Mouse (Mus musculus): Measurements from ENCODE around the gene Ahcy.
"Not testable (repeated sequence)": the region's sequence is repeated elsewhere in the genome, so short reads cannot be mapped to it uniquely, and the experiment has no call there.

Ahcy gene

DNA sequence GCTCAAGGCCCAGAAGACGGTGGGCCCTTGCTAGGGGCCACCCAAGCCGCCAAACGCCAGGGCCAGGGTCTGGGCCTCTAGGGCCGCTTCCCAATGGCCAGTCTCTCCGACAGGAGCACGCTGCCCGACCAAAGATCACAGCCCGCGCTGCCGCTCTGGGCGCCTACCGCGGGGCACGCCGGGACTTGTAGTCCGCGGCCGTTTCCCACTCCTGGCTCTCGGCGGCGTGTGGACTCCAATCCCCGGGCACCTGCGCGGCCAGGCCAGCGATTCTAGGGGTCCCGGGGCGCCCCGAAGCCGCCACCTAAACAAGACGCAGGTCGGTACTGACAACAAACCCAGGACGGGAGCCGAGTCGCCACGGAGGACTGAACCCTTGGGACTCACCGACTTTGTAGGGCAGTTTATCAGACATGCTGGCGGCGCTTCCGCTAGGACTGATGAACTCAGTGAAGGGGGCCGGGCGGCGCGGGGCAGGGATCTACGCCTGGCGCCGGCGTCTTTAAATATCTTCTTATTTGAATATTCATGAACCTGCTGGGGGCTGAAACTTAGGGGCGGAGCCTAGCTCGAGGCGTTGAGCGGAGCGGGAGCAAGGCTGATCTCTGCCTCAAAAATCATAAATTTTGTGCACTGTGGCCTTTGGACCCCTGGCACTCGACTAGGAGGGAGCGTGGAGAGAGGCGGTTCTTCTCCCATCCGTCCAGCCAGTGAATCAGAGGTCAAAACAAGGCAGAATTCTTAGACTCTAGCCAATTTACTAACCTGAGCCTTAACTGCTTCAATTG lies at the start of gene Ahcy:
Ahcy (minus strand) TSS at position 520 of the 788 bp plus-strand sequence.
- peak; percentile 73 to 82 for DNase-seq (ENCODE audit: low spot score in 2 of 2)

DNA sequence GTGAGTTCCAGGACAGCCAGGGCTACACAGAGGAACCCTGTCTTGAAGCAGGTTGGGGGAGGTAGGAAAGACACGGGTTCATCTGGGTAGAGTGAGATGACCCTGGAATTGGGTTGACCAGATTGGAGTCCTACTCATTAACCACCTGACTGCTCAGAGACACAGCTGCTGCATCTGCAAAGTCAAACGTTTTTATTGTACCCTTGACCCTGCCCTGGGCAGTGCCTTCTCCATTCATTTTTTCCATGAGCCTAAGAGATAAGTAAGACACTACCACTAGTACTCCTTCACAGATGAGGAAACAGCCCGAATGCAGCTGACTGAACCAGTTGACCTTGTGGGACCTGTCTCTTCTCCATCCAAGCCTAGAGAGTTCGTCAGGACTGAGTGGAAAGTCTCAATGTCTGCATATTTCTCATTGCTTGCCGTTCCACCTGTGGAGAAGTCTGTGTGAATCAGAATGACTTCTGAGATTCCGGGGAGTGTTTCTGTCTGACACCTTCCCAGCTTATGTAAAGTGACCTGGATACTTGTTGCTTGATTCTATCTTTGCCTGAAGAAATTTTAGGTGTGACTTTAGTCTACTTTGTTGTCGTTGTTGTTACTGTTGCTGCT lies 41.0 kb upstream of the Ahcy start:
- DNase-seq (ENCODE audit: low spot score in 2 of 2), result no peak

- not testable (repeated sequence) for DNase-seq (ENCODE audit: low spot score in 2 of 2)
Observed at GRCm38 (mm10) chr2:155107276-155107675, 33.0 kb upstream of the Ahcy start.

DNA sequence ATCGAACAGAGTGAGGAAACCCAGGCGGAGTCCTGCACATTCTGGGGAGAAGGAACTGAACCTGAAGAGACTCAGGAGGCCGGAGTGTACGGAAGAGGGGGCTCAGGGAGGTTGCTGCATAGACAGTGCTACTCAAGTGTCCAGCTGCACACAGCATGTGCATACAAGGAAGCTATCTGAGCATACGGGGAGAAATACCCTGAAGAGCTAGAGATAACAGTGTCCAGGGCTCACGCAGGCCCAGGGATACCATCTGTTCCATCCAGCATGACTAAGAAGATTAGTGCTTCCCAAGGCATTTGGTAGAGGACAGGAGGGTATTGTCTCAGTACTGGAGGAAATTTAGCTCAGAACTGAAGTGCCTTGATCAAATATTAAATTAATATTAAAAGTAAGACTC lies 29.3 kb upstream of the Ahcy start:
- no peak for DNase-seq (ENCODE audit: low spot score in 2 of 2)

DNA sequence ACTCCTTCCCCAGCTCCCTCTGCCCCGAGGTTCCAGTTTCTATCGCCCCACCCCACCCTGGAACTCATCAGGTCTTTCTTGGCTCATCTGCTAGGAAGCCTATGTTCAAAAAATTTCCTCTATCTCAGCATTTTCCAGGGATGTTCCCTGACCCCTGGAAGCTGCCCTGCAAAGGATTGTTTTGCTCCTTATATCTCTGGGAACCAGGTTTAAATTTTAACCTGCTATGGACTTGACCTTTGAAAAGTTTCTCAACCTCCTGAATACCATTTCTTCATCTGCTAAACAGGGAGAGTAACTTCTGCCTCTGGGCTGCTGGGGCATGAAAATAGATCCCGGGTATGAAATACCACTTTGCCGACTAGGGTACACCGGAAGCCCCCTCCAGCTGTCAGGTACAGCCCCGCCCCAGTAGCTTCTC lies 27.5 kb upstream of the Ahcy start:
- DNase-seq (ENCODE audit: low spot score in 2 of 2), result no peak

- DNase-seq (ENCODE audit: low spot score in 2 of 2), result no peak
Observed at GRCm38 (mm10) chr2:155100796-155101259, 26.5 kb upstream of the Ahcy start.

GRCm38 (mm10) chr2:155099994-155100795 lies 25.9 kb upstream of the Ahcy start:
- DNase-seq (ENCODE audit: low spot score in 2 of 2), result no peak

- no peak for DNase-seq (ENCODE audit: low spot score in 2 of 2)
Observed at GRCm38 (mm10) chr2:155099421-155099820, 25.1 kb upstream of the Ahcy start.

DNA sequence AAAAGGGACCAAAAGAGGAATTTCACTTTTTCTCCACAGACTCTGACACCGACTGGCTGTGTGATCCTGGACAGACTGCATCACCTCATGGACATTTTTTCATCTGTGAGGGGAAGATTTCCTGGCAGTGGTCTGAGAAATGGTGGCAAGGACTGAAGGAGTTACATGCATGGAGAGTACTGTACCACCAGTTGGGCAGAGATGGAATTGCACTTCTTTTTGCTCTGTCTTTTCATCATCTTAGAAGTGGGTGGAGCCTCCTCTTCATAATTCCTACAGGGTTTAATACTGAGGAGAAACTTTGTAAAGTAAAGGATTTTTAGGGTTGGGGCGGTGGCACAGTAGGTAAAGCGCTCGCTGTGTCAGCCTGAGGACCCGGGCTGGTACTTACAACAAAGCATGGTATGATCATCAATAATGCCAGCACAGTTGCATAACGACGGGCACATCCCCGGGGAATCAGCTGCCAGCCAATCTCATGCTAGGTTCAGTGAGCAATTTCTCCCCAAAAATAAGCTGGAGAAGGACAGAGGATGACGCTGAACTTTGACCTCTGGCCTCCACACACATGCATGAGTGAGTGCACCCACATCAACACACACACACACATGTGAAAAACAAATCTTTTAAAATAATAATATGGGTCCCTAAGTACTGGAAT lies 24.6 kb upstream of the Ahcy start:
- no peak for DNase-seq (ENCODE audit: low spot score in 2 of 2)

DNA sequence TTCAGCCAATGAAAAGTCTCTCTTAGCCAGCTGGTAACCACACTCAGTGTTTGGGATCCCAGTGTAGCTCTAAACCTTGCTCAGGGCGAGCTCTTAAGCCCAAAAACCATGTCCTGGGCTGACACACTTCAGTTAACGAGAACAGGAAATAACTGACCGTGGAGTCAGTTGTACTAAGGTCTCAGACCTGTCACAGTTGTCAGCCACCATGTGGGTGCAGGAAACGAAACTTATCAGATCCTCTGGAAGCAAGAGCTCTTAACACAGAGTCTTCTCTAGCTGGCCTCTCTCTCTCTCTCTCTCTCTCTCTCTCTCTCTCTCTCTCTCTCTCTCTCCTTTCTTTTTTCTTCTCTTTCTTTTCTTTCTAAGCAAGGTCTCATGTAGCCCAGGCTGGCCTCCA lies 19.1 kb upstream of the Ahcy start:
- no peak for DNase-seq (ENCODE audit: low spot score in 2 of 2)

DNA sequence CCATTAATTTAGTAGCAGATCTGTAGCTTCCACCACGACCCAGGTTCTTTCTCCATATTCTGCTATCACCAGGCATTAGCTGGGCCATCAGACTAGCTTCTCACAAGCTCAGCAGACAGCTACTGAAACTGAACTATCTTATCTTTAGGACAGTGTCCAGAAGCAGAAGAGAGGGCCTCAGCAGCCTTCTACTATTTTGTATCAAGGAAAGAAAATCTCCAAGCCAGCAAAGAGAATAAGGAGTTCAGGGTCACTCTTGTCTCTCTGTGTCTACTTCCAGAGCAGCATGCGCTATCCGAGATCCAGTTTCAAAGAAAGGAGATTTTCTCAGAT lies 17.4 kb upstream of the Ahcy start:
- no peak for DNase-seq (ENCODE audit: low spot score in 2 of 2)

GRCm38 (mm10) chr2:155090909-155091742 lies 16.8 kb upstream of the Ahcy start:
- peak; percentile 48 to 59 for DNase-seq (ENCODE audit: low spot score in 2 of 2)

DNA sequence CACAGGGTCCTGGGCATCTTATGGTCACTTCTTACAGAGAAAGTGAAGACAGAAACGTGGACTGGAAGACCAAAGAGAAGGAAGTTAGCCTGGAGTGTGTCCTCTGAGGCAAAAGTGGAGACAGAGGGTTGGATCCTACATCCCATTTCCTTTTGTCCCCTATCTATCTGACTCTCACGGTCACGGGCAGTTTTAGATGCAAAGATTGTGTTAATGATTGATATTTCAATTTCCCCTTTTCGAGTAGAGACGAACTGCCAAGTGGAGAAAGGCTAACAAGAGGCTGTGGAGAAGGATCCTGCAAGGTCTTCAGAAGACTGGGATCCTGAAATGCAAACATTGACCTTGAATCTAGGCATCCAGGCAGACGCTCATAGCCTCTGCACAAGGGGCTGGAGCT lies 14.0 kb upstream of the Ahcy start:
- DNase-seq (ENCODE audit: low spot score in 2 of 2), result no peak

- DNase-seq (ENCODE audit: low spot score in 2 of 2), result no peak
Observed at GRCm38 (mm10) chr2:155086328-155086727, 12.0 kb upstream of the Ahcy start.

DNA sequence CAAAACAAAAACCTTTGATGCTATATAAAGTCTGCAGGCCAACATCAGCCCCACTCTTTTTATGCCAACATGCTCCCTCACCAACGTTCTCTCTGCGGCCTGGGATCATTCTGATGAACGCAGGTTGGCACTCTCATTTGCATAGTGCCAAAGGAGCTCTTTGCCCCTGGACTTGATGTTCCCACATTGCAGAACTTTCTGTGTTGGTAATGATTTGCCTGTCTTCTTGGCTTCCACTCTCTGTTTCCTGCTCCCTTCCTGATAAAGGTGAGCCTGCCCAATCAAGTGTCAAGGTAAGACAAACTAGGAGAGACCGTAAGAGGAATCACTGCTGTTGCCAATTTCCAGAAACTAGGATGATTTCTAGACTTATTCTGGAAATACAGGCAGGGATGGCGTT lies 10.2 kb upstream of the Ahcy start:
- no peak for DNase-seq (ENCODE audit: low spot score in 2 of 2)

DNA sequence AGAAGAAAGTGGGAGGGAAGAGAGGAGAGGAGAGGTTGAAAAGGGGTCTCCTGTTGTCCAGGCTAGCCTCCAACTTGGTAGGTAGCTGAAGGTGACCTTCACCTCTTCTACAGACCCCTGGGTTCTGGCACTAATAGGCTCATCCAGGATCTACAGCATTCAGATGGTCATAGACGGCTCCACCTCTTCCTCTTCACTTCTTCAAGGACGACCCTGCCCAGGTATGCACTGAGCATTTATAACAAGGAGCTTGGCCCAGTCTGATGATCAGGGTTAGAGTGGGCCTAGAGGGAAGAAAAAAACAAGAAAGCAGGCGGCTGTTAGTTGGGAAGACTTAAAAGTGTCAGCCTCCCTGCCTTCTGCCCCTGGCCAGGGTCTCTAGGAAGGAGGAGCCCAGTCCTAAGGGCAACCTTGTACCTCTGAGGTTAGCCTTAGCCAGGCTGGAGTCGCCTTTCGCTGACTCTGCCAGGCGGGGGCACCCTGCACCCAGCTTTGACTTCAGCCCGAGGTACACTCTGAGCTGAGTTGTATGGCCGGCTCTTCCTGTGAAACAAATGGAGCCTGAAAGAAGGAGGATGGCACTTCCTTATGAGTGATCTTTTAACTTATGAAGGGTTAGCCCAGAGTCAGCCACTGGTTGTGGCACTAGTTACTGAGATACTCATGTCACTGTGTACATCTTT lies 8.0 kb upstream of the Ahcy start:
- DNase-seq (ENCODE audit: low spot score in 2 of 2), result peak; percentile 51 to 66

DNA sequence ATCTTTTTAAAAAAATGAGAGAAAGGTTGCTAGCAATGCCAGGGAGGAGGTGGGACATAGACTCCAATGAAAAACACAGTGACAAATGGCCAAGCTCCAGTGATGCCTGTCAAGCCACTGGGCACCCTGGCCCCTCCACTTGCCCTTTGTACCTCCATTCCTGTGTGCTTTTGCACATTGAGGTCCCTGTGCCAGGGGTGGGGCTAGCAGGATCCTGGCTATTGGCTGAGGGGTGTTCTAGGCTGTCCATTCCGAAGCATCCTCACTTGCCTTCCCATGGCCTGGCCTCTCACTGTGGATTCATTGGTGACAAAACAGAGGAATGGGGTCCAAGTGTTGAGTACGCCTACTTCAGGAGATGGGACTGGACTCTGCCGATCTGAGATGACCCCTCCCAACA lies 6.8 kb upstream of the Ahcy start:
- no peak for DNase-seq (ENCODE audit: low spot score in 2 of 2)

DNA sequence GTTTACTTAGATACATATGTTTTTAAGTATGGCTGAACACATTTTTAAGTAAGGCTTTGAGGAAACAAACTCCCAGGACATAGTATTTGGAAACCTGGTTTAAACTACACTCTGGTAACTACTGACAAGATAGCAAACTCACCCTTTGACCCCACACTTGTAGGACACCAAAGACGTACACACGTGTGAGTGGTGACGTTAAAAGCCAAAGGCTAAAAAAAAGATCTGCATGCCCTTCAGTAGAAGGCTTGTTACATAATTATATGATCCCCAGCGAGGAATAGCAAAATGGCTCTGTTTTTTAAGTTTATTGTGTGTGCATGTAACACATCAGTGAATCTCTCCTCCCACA lies 5.9 kb upstream of the Ahcy start:
- no peak for DNase-seq (ENCODE audit: low spot score in 2 of 2)

GRCm38 (mm10) chr2:155079500-155080178 lies 5.3 kb upstream of the Ahcy start:
- no peak for DNase-seq (ENCODE audit: low spot score in 2 of 2)

GRCm38 (mm10) chr2:155075649-155076048 lies 1.4 kb upstream of the Ahcy start:
- no peak for DNase-seq (ENCODE audit: low spot score in 2 of 2)
